26 mouse cellular contexts compared by ENCODE assay signal in the genomic region with DNA sequence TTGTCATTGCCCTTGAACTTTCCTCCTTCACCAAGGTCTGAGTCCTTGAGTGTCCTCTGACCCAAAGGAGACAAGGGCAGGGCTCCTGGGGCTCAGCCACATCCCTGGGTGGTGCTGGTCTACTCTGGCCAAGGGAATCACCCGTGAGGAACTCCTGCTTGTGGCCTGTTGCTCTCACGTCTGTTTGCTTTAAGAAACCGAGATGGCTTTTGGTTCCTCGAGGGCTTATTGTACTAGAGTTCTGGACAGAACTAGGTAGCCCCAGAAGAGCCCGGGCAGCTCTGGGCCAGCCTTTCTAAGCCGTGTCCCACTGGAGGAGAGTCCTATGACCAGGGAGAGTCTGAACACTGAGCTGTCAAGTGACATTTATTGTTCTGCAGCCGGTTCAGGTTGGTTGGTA. TPM values are rescaled to one million over a fixed set of nuclear protein-coding genes. Genes with fewer than 3 reads are reported as not detected.
DNase-seq lines count a peak whose midpoint lies in the region; ATAC-seq and TF ChIP-seq lines count a peak whose summit lies in the region.
"Had no signal": no experiment of that assay in that cellular context is flagged by ENCODE, and none has a peak within 500 bp of the region (broad histone marks: within the 10 kb centered on the region; RNA-seq: fewer than 3 reads in every experiment).

No protein-coding gene starts in this region.

- no peak overlapping the region; the same call in 1 of the 2 replicates for H3K4me2 ChIP-seq in lung, embryonic 16.5 days (ENCODE audit: low read depth, low read length)
- H3K4me2 ChIP-seq in stomach, embryonic 14.5 days (replicated peaks; ENCODE audit: low read depth, low read length) = no peak overlapping the region
- no peak overlapping the region for H3K4me2 ChIP-seq in forebrain, embryonic 16.5 days (ENCODE audit: low read length)
- H3K4me2 ChIP-seq in forebrain, embryonic 13.5 days = no peak overlapping the region
- H3K4me2 ChIP-seq: heart, embryonic 11.5 days; hindbrain, embryonic 14.5 days; limb, embryonic 12.5 days; liver, embryonic 15.5 days; midbrain, embryonic 15.5 days had no signal

- peak; percentile 41 for DNase-seq in lung, adult 2 months
- no peak for DNase-seq in lung, postnatal 10 days
- DNase-seq: adrenal gland, postnatal 25 days; B cell, adult 2 months; cerebellum, adult 18-20 months; cerebellum, postnatal 10 days; gastrocnemius, postnatal 14 days; heart, postnatal 4 days; kidney, postnatal 14 days; right cerebral cortex, postnatal 25 days had no signal

- ATAC-seq in lung, embryonic 16.5 days (ENCODE audit: low read depth) = peak; percentile 34
- no peak for ATAC-seq in stomach, embryonic 14.5 days (ENCODE audit: insufficient number of reproducible peaks, insufficient read depth, low FRiP score, low read depth)
- no peak for ATAC-seq in forebrain, embryonic 16.5 days
- no peak for ATAC-seq in cerebellum, adult (ENCODE audit: insufficient number of reproducible peaks, low FRiP score, low TSS enrichment)
- ATAC-seq in forebrain, embryonic 13.5 days = no peak
- ATAC-seq: intestine, postnatal 0 days; midbrain, embryonic 15.5 days had no signal

- no peaks in the 10 kb centered on the region for H3K27me3 ChIP-seq in lung, embryonic 16.5 days (ENCODE audit: control insufficient read depth, insufficient read depth, low read depth, low read length)
- H3K27me3 ChIP-seq in stomach, embryonic 14.5 days (ENCODE audit: control insufficient read depth, insufficient read depth, low read length) = no peaks in the 10 kb centered on the region
- no peaks in the 10 kb centered on the region for H3K27me3 ChIP-seq in forebrain, embryonic 16.5 days (replicated peaks; ENCODE audit: control insufficient read depth, insufficient read depth, low read length)
- no peaks in the 10 kb centered on the region for H3K27me3 ChIP-seq in forebrain, embryonic 13.5 days
- H3K27me3 ChIP-seq: limb, embryonic 12.5 days; liver, embryonic 15.5 days; midbrain, embryonic 15.5 days had no signal

- H3K4me3 ChIP-seq in lung, adult 2 months (replicated peaks; ENCODE audit: extremely low read depth, low read depth, low read length) = no peak overlapping the region
- no peak overlapping the region for H3K4me3 ChIP-seq in lung, embryonic 16.5 days (ENCODE audit: low read length)
- no peak overlapping the region for H3K4me3 ChIP-seq in stomach, embryonic 14.5 days (ENCODE audit: low read depth, low read length)
- no peak overlapping the region for H3K4me3 ChIP-seq in forebrain, embryonic 16.5 days (replicated peaks; ENCODE audit: low read length)
- no peak overlapping the region for H3K4me3 ChIP-seq in forebrain, embryonic 13.5 days
- H3K4me3 ChIP-seq: left cerebral cortex, adult 2 months; limb, embryonic 12.5 days; liver, embryonic 15.5 days; midbrain, embryonic 15.5 days had no signal

- H3K36me3 ChIP-seq in lung, embryonic 16.5 days (ENCODE audit: control insufficient read depth, insufficient read depth, low read length) = no peaks in the 10 kb centered on the region
- H3K36me3 ChIP-seq in stomach, embryonic 14.5 days (ENCODE audit: control insufficient read depth, insufficient read depth, low read length) = no peaks in the 10 kb centered on the region
- no peaks in the 10 kb centered on the region for H3K36me3 ChIP-seq in forebrain, embryonic 16.5 days (ENCODE audit: control insufficient read depth, insufficient read depth)
- H3K36me3 ChIP-seq in forebrain, embryonic 13.5 days (ENCODE audit: poor library complexity, severe bottlenecking) = no peaks in the 10 kb centered on the region
- H3K36me3 ChIP-seq: limb, embryonic 12.5 days; liver, embryonic 15.5 days; midbrain, embryonic 15.5 days had no signal

- no peaks in the 10 kb centered on the region for H3K9me3 ChIP-seq in lung, embryonic 16.5 days (ENCODE audit: control insufficient read depth, low read length)
- H3K9me3 ChIP-seq in stomach, embryonic 14.5 days (ENCODE audit: control insufficient read depth, low read depth, low read length) = no peaks in the 10 kb centered on the region
- H3K9me3 ChIP-seq in forebrain, embryonic 16.5 days (ENCODE audit: control insufficient read depth, low read length) = no peaks in the 10 kb centered on the region
- H3K9me3 ChIP-seq in forebrain, embryonic 13.5 days (replicated peaks) = no peaks in the 10 kb centered on the region
- H3K9me3 ChIP-seq: limb, embryonic 12.5 days; liver, embryonic 15.5 days; midbrain, embryonic 15.5 days had no signal

- H3K4me1 ChIP-seq in lung, adult 2 months (ENCODE audit: control insufficient read depth, insufficient read depth, low read length) = no peaks in the 10 kb centered on the region
- peaks cover 11% of the 10 kb centered on the region for H3K4me1 ChIP-seq in lung, embryonic 16.5 days (replicated peaks; ENCODE audit: control insufficient read depth, insufficient read depth, low read length)
- H3K4me1 ChIP-seq in stomach, embryonic 14.5 days (ENCODE audit: control insufficient read depth, insufficient read depth, low read length) = no peaks in the 10 kb centered on the region
- no peaks in the 10 kb centered on the region for H3K4me1 ChIP-seq in forebrain, embryonic 16.5 days (replicated peaks; ENCODE audit: control insufficient read depth, insufficient read depth, low read length)
- no peaks in the 10 kb centered on the region; the same call in 1 of the 2 replicates for H3K4me1 ChIP-seq in forebrain, embryonic 13.5 days
- H3K4me1 ChIP-seq: limb, embryonic 12.5 days; liver, embryonic 15.5 days; midbrain, embryonic 15.5 days had no signal

- H3K27ac ChIP-seq in lung, embryonic 16.5 days (ENCODE audit: low read length) = peak overlapping the region; percentile 89
- peak overlapping the region; percentile 83 for H3K27ac ChIP-seq in stomach, embryonic 14.5 days (ENCODE audit: low read length)
- H3K27ac ChIP-seq in forebrain, embryonic 16.5 days (ENCODE audit: low read length) = no peak overlapping the region
- H3K27ac ChIP-seq in forebrain, embryonic 13.5 days = no peak overlapping the region
- H3K27ac ChIP-seq: hindbrain, embryonic 14.5 days; left cerebral cortex, adult 2 months; limb, embryonic 12.5 days; liver, embryonic 15.5 days; midbrain, embryonic 15.5 days had no signal

- no peak overlapping the region for H3K9ac ChIP-seq in lung, embryonic 16.5 days (ENCODE audit: low read length)
- no peak overlapping the region for H3K9ac ChIP-seq in stomach, embryonic 14.5 days (replicated peaks; ENCODE audit: low read depth, low read length)
- H3K9ac ChIP-seq in forebrain, embryonic 16.5 days (replicated peaks; ENCODE audit: low read depth, low read length) = no peak overlapping the region
- no peak overlapping the region for H3K9ac ChIP-seq in forebrain, embryonic 13.5 days
- H3K9ac ChIP-seq: hindbrain, embryonic 14.5 days; limb, embryonic 12.5 days; liver, embryonic 15.5 days; midbrain, embryonic 15.5 days had no signal

- 63% methylated on average over 7 of the region's 7 CpGs for WGBS in lung, adult 2 months
- WGBS in lung, embryonic 16.5 days = 65% methylated on average over 7 of the region's 7 CpGs
- 72% methylated on average over 7 of the region's 7 CpGs for WGBS in stomach, embryonic 14.5 days
- WGBS in forebrain, embryonic 16.5 days = 86% methylated on average over 7 of the region's 7 CpGs
- 88% methylated on average over 7 of the region's 7 CpGs for WGBS in forebrain, embryonic 13.5 days

- TF ChIP-seq CTCF in lung, adult 2 months (IDR thresholded peaks at IDR 0.05; ENCODE audit: insufficient read depth, low read length) = no peak

- no peak for TF ChIP-seq POLR2A in lung, adult 2 months (IDR thresholded peaks at IDR 0.05; ENCODE audit: borderline replicate concordance, extremely low read depth, low read depth, low read length)

RNA-seq across cellular contexts. Expression of gene Gm32742, which starts 3.8 kb away (rescaled TPM):
- 1.3 and 1.5 TPM in 2 replicates for polyA plus RNA-seq in lung, adult 2 months (2012; rRNA removed)
- 0.08 and 0.13 TPM in 2 replicates for polyA plus RNA-seq in lung, embryonic 16.5 days (2015; fragmentation: Nextera tagmentation; extraction: Ambion mirVana)
- polyA plus RNA-seq in stomach, embryonic 14.5 days (2014; fragmentation: Nextera tagmentation; extraction: Ambion mirVana) = 0.06 and 0.10 TPM in 2 replicates
- polyA plus RNA-seq in forebrain, embryonic 16.5 days (2015; fragmentation: Nextera tagmentation; extraction: Ambion mirVana) = 0.03 and 0.05 TPM in 2 replicates
- polyA plus RNA-seq in forebrain, embryonic 13.5 days (2015; fragmentation: Nextera tagmentation; extraction: Ambion mirVana) = 0.04 TPM in 1 of 2 replicates, not detected in the other
- polyA plus RNA-seq: heart, postnatal 0 days; hindbrain, embryonic 14.5 days; intestine, postnatal 0 days; kidney, embryonic 14.5 days; liver, adult 2 months; liver, embryonic 15.5 days; midbrain, embryonic 15.5 days; neural tube, embryonic 11.5 days had no signal

RNA-seq across cellular contexts. Expression of gene Pou2af1, which starts 44.4 kb away (rescaled TPM):
- polyA plus RNA-seq in lung, adult 2 months (2012; rRNA removed) = 10.1 and 11.0 TPM in 2 replicates
- polyA plus RNA-seq in lung, embryonic 16.5 days (2015; fragmentation: Nextera tagmentation; extraction: Ambion mirVana) = 0.11 TPM in 2 replicates
- polyA plus RNA-seq in stomach, embryonic 14.5 days (2014; fragmentation: Nextera tagmentation; extraction: Ambion mirVana) = 0.13 TPM in 1 of 2 replicates, not detected in the other
- not detected in 2 replicates for polyA plus RNA-seq in forebrain, embryonic 16.5 days (2015; fragmentation: Nextera tagmentation; extraction: Ambion mirVana)
- polyA plus RNA-seq in forebrain, embryonic 13.5 days (2015; fragmentation: Nextera tagmentation; extraction: Ambion mirVana) = 0.06 and 0.09 TPM in 2 replicates
- polyA plus RNA-seq: hindbrain, embryonic 14.5 days; kidney, embryonic 14.5 days; limb, embryonic 12.5 days; neural tube, embryonic 11.5 days had no signal

Comparison
In these comparisons a context has a peak if more than half of its experiments do, and no peak if none do; other contexts are left out.
1. H3K27ac ChIP-seq: peak in lung, embryonic 16.5 days (single experiment) and stomach, embryonic 14.5 days (single experiment); none in forebrain, embryonic 16.5 days (single experiment) and forebrain, embryonic 13.5 days (single experiment).